Comparison of ENCODE assay signal across 19 mouse cellular contexts in genomic region chr15:101093988-101094387, GRCm38 (mm10). TPM values are rescaled to one million over a fixed set of nuclear protein-coding genes. Genes with fewer than 3 reads are reported as not detected.
DNase-seq lines count a peak whose midpoint lies in the region; ATAC-seq lines count a peak whose summit lies in the region.
"Had no signal": no experiment of that assay in that cellular context is flagged by ENCODE, and none has a peak within 500 bp of the region (broad histone marks: within the 10 kb centered on the region; RNA-seq: fewer than 3 reads in every experiment).

No protein-coding gene starts in this region.

- H3K9me3 ChIP-seq in heart, embryonic 10.5 days, result no peaks in the 10 kb centered on the region
- no peaks in the 10 kb centered on the region for H3K9me3 ChIP-seq in midbrain, embryonic 14.5 days (ENCODE audit: control insufficient read depth, low read length)
- H3K9me3 ChIP-seq in midbrain, embryonic 13.5 days, result no peaks in the 10 kb centered on the region
- no peaks in the 10 kb centered on the region for H3K9me3 ChIP-seq in embryonic facial prominence, embryonic 11.5 days (replicated peaks; ENCODE audit: control insufficient read depth, low read length)
- H3K9me3 ChIP-seq in limb, embryonic 13.5 days, result no peaks in the 10 kb centered on the region
- H3K9me3 ChIP-seq: intestine, embryonic 15.5 days; limb, embryonic 15.5 days had no signal

- peaks cover 34% of the 10 kb centered on the region for H3K27me3 ChIP-seq in heart, embryonic 10.5 days (ENCODE audit: insufficient read depth, poor library complexity, severe bottlenecking)
- H3K27me3 ChIP-seq in midbrain, embryonic 14.5 days (ENCODE audit: control insufficient read depth, insufficient read depth, low read length), result no peaks in the 10 kb centered on the region
- H3K27me3 ChIP-seq in midbrain, embryonic 13.5 days, result no peaks in the 10 kb centered on the region
- H3K27me3 ChIP-seq in embryonic facial prominence, embryonic 11.5 days (ENCODE audit: control insufficient read depth, insufficient read depth, low read length), result no peaks in the 10 kb centered on the region
- no peaks in the 10 kb centered on the region for H3K27me3 ChIP-seq in limb, embryonic 13.5 days
- H3K27me3 ChIP-seq: intestine, embryonic 15.5 days; limb, embryonic 15.5 days had no signal

- H3K4me2 ChIP-seq in midbrain, embryonic 14.5 days (ENCODE audit: low read length), result no peak overlapping the region
- H3K4me2 ChIP-seq in midbrain, embryonic 13.5 days (replicated peaks), result no peak overlapping the region
- no peak overlapping the region for H3K4me2 ChIP-seq in embryonic facial prominence, embryonic 11.5 days (ENCODE audit: low read depth, low read length)
- no peak overlapping the region for H3K4me2 ChIP-seq in limb, embryonic 13.5 days (replicated peaks)
- H3K4me2 ChIP-seq: intestine, embryonic 15.5 days; limb, embryonic 15.5 days had no signal

- 0 out of 2 replicates have a peak overlapping the region, but pooled peaks have one; percentile 5 for H3K27ac ChIP-seq in heart, embryonic 10.5 days
- peak overlapping the region; percentile 67; the same call in 1 of the 2 replicates for H3K27ac ChIP-seq in midbrain, embryonic 14.5 days (replicated peaks; ENCODE audit: low read depth, low read length)
- no peak overlapping the region for H3K27ac ChIP-seq in midbrain, embryonic 13.5 days
- H3K27ac ChIP-seq in embryonic facial prominence, embryonic 11.5 days (replicated peaks; ENCODE audit: low read depth, low read length), result peak overlapping the region; percentile 57; the same call in 1 of the 2 replicates
- H3K27ac ChIP-seq in limb, embryonic 13.5 days, result peak overlapping the region; percentile 28; the same call in 1 of the 2 replicates
- H3K27ac ChIP-seq: intestine, embryonic 15.5 days; limb, embryonic 15.5 days had no signal

- no peak for ATAC-seq in midbrain, embryonic 14.5 days (ENCODE audit: low FRiP score, low TSS enrichment)
- ATAC-seq in midbrain, embryonic 13.5 days, result no peak
- ATAC-seq in embryonic facial prominence, embryonic 11.5 days (replicated peaks; ENCODE audit: insufficient number of reproducible peaks, low FRiP score, low TSS enrichment, low read depth), result no peak
- no peak for ATAC-seq in limb, embryonic 13.5 days (ENCODE audit: low FRiP score, low read depth)

- H3K4me3 ChIP-seq in heart, embryonic 10.5 days, result no peak overlapping the region
- H3K4me3 ChIP-seq in midbrain, embryonic 14.5 days (replicated peaks; ENCODE audit: low read depth, low read length), result no peak overlapping the region
- H3K4me3 ChIP-seq in midbrain, embryonic 13.5 days (replicated peaks), result no peak overlapping the region
- no peak overlapping the region for H3K4me3 ChIP-seq in embryonic facial prominence, embryonic 11.5 days (ENCODE audit: low read depth, low read length)
- no peak overlapping the region for H3K4me3 ChIP-seq in limb, embryonic 13.5 days
- H3K4me3 ChIP-seq: intestine, embryonic 15.5 days; limb, embryonic 15.5 days had no signal

- no peak overlapping the region for H3K9ac ChIP-seq in midbrain, embryonic 14.5 days (replicated peaks; ENCODE audit: low read length)
- no peak overlapping the region for H3K9ac ChIP-seq in midbrain, embryonic 13.5 days (replicated peaks)
- no peak overlapping the region for H3K9ac ChIP-seq in embryonic facial prominence, embryonic 11.5 days (replicated peaks; ENCODE audit: low read length)
- no peak overlapping the region for H3K9ac ChIP-seq in limb, embryonic 13.5 days
- H3K9ac ChIP-seq: intestine, embryonic 15.5 days; limb, embryonic 15.5 days had no signal

- no peak for DNase-seq in heart, embryonic 10.5 days (ENCODE audit: low spot score)
- no peak for DNase-seq in heart, adult 18-20 months
- DNase-seq in midbrain, embryonic 14.5 days, result no peak
- peak; percentile 54 for DNase-seq in embryonic facial prominence, embryonic 11.5 days (ENCODE audit: low spot score)
- no peak for DNase-seq in c-Kit-positive CD71-positive TER-119-positive erythroid progenitor cells, embryonic 14.5 days (ENCODE audit: low spot score)
- DNase-seq in adrenal gland, postnatal 10 days, result no peak
- DNase-seq: cerebellum, adult 11 months; heart, adult 11 months; heart, postnatal 10 days; lung, adult 2 months; right cerebral cortex, postnatal 14 days; thymus, adult 18-20 months had no signal

- H3K4me1 ChIP-seq in heart, embryonic 10.5 days, result peaks cover 53% of the 10 kb centered on the region
- peaks cover 33% of the 10 kb centered on the region for H3K4me1 ChIP-seq in midbrain, embryonic 14.5 days (ENCODE audit: control insufficient read depth, insufficient read depth, low read length)
- H3K4me1 ChIP-seq in midbrain, embryonic 13.5 days (replicated peaks), result peaks cover 46% of the 10 kb centered on the region
- peaks cover 13% of the 10 kb centered on the region for H3K4me1 ChIP-seq in embryonic facial prominence, embryonic 11.5 days (ENCODE audit: control insufficient read depth, insufficient read depth, low read length)
- peaks cover 58% of the 10 kb centered on the region for H3K4me1 ChIP-seq in limb, embryonic 13.5 days

- 45% methylated on average over 6 of the region's 6 CpGs for WGBS in heart, embryonic 10.5 days
- WGBS in midbrain, embryonic 14.5 days, result 37% methylated on average over 6 of the region's 6 CpGs
- WGBS in midbrain, embryonic 13.5 days, result 36% methylated on average over 6 of the region's 6 CpGs
- 33% methylated on average over 6 of the region's 6 CpGs for WGBS in embryonic facial prominence, embryonic 11.5 days
- WGBS in limb, embryonic 13.5 days, result 36% methylated on average over 6 of the region's 6 CpGs

- H3K36me3 ChIP-seq in heart, embryonic 10.5 days, result no peaks in the 10 kb centered on the region
- H3K36me3 ChIP-seq in midbrain, embryonic 14.5 days (ENCODE audit: control insufficient read depth, insufficient read depth, low read length), result no peaks in the 10 kb centered on the region
- H3K36me3 ChIP-seq in midbrain, embryonic 13.5 days, result no peaks in the 10 kb centered on the region
- H3K36me3 ChIP-seq in embryonic facial prominence, embryonic 11.5 days (replicated peaks; ENCODE audit: control insufficient read depth, insufficient read depth, low read depth, low read length), result no peaks in the 10 kb centered on the region
- no peaks in the 10 kb centered on the region for H3K36me3 ChIP-seq in limb, embryonic 13.5 days
- H3K36me3 ChIP-seq: intestine, embryonic 15.5 days; limb, embryonic 15.5 days had no signal

RNA-seq across cellular contexts. Expression of gene Fignl2, which starts 15.6 kb away (rescaled TPM):
- 0.28 and 0.60 TPM in 2 replicates for polyA plus RNA-seq in heart, embryonic 10.5 days (2016; fragmentation: Nextera tagmentation; extraction: Ambion mirVana)
- total RNA-seq in heart, adult 18-20 months (2021), result 1 to 10 TPM; 1.1 to 1.2 TPM
- 0.09 and 0.11 TPM in 2 replicates for polyA plus RNA-seq in midbrain, embryonic 14.5 days (2014; fragmentation: Nextera tagmentation; extraction: Ambion mirVana)
- 0.11 and 0.15 TPM in 2 replicates for polyA plus RNA-seq in midbrain, embryonic 13.5 days (2015; fragmentation: Nextera tagmentation; extraction: Ambion mirVana)
- 0.72 and 0.81 TPM in 2 replicates for polyA plus RNA-seq in embryonic facial prominence, embryonic 11.5 days (2014; fragmentation: Nextera tagmentation; extraction: Ambion mirVana)
- 0.20 and 0.26 TPM in 2 replicates for polyA plus RNA-seq in limb, embryonic 13.5 days (2015; fragmentation: Nextera tagmentation; extraction: Ambion mirVana)
- total RNA-seq in adrenal gland, postnatal 10 days (2021), result 10 to 100 TPM in 1 of 2 experiments, 1 to 10 TPM in 1; 8.4 to 11.0 TPM

RNA-seq across cellular contexts. Expression of gene Ankrd33, which starts 21.6 kb away (rescaled TPM):
- not detected in 2 replicates for polyA plus RNA-seq in heart, embryonic 10.5 days (2016; fragmentation: Nextera tagmentation; extraction: Ambion mirVana)
- total RNA-seq in heart, adult 18-20 months (2021), result not detected
- not detected in 2 replicates for polyA plus RNA-seq in midbrain, embryonic 14.5 days (2014; fragmentation: Nextera tagmentation; extraction: Ambion mirVana)
- not detected in 2 replicates for polyA plus RNA-seq in midbrain, embryonic 13.5 days (2015; fragmentation: Nextera tagmentation; extraction: Ambion mirVana)
- polyA plus RNA-seq in embryonic facial prominence, embryonic 11.5 days (2014; fragmentation: Nextera tagmentation; extraction: Ambion mirVana), result not detected in 2 replicates
- polyA plus RNA-seq in limb, embryonic 13.5 days (2015; fragmentation: Nextera tagmentation; extraction: Ambion mirVana), result not detected in 2 replicates
- under 1 TPM; 0.24 to 0.33 TPM for total RNA-seq in adrenal gland, postnatal 10 days (2021)
- total RNA-seq: heart, postnatal 10 days; left cerebral cortex, adult 18-20 months; megakaryocyte, adult 5-6 weeks; neutrophil, adult 5-6 weeks had no signal
- polyA plus RNA-seq: intestine, embryonic 15.5 days; limb, embryonic 15.5 days had no signal

RNA-seq across cellular contexts. Expression of gene Acvrl1, which starts 34.3 kb away (rescaled TPM):
- 2.7 and 5.2 TPM in 2 replicates for polyA plus RNA-seq in heart, embryonic 10.5 days (2016; fragmentation: Nextera tagmentation; extraction: Ambion mirVana)
- 10 to 100 TPM; 26.5 to 27.9 TPM for total RNA-seq in heart, adult 18-20 months (2021)
- polyA plus RNA-seq in midbrain, embryonic 14.5 days (2014; fragmentation: Nextera tagmentation; extraction: Ambion mirVana), result 3.3 and 4.4 TPM in 2 replicates
- 5.3 and 5.5 TPM in 2 replicates for polyA plus RNA-seq in midbrain, embryonic 13.5 days (2015; fragmentation: Nextera tagmentation; extraction: Ambion mirVana)
- polyA plus RNA-seq in embryonic facial prominence, embryonic 11.5 days (2014; fragmentation: Nextera tagmentation; extraction: Ambion mirVana), result 3.8 and 4.6 TPM in 2 replicates
- polyA plus RNA-seq in limb, embryonic 13.5 days (2015; fragmentation: Nextera tagmentation; extraction: Ambion mirVana), result 9.6 TPM in 2 replicates
- 10 to 100 TPM; 19.5 to 19.8 TPM for total RNA-seq in adrenal gland, postnatal 10 days (2021)

RNA-seq across cellular contexts. Expression of gene Gm47841, which starts 46.8 kb away (rescaled TPM):
- polyA plus RNA-seq in heart, embryonic 10.5 days (2016; fragmentation: Nextera tagmentation; extraction: Ambion mirVana), result not detected in 2 replicates
- not detected for total RNA-seq in heart, adult 18-20 months (2021)
- not detected in 2 replicates for polyA plus RNA-seq in midbrain, embryonic 14.5 days (2014; fragmentation: Nextera tagmentation; extraction: Ambion mirVana)
- polyA plus RNA-seq in midbrain, embryonic 13.5 days (2015; fragmentation: Nextera tagmentation; extraction: Ambion mirVana), result not detected in 2 replicates
- polyA plus RNA-seq in embryonic facial prominence, embryonic 11.5 days (2014; fragmentation: Nextera tagmentation; extraction: Ambion mirVana), result not detected in 2 replicates
- polyA plus RNA-seq in limb, embryonic 13.5 days (2015; fragmentation: Nextera tagmentation; extraction: Ambion mirVana), result not detected in 2 replicates
- under 1 TPM in 1 of 2 experiments, not detected in 1; 0.33 TPM for total RNA-seq in adrenal gland, postnatal 10 days (2021)
- total RNA-seq: left cerebral cortex, adult 18-20 months; megakaryocyte, adult 5-6 weeks; neutrophil, adult 5-6 weeks had no signal
- polyA plus RNA-seq: intestine, embryonic 15.5 days; limb, embryonic 15.5 days had no signal
